Mouse (Mus musculus) forebrain, embryonic 11.5 days (tissue): ENCODE results near the gene Olfr54. TPM values are rescaled to one million over a fixed set of nuclear protein-coding genes. Genes with fewer than 3 reads are reported as not detected.
"Not testable (repeated sequence)": the region's sequence is repeated elsewhere in the genome, so short reads cannot be mapped to it uniquely, and the experiment has no call there.

Source experiments
- ATAC-seq: fragments of 200-750 bp; cut with Nextera tagmentation; replicated peaks from 2 replicates; pipeline ENCODE4 v1.8.0; 2017; ENCODE audit warnings: moderate TSS enrichment; ENCODE audit not compliant: low FRiP score
- DNase-seq: peaks from one replicate; pipeline ENCODE4 v3.0.0-alpha.2; 2017; ENCODE audit warnings: low spot score
- H3K27ac ChIP-seq: fragments of 300-500 bp; sonication (generic); 2 replicates; pipeline ENCODE4 v1.5.1; 2014; ENCODE audit warnings: low read depth, low read length
- H3K27me3 ChIP-seq: fragments of 300-500 bp; sonication (generic); 2 replicates; pipeline ENCODE4 v1.6.1; 2014; ENCODE audit warnings: mild to moderate bottlenecking, low read length, mixed read lengths; ENCODE audit not compliant: control insufficient read depth, insufficient read depth
- H3K36me3 ChIP-seq: fragments of 300-500 bp; sonication (generic); 2 replicates; pipeline ENCODE4 v1.6.1; 2014; ENCODE audit warnings: mild to moderate bottlenecking, low read length, moderate library complexity, mixed read lengths; ENCODE audit not compliant: control insufficient read depth, insufficient read depth
- H3K4me1 ChIP-seq: fragments of 300-500 bp; sonication (generic); replicated peaks from 2 replicates; pipeline ENCODE4 v1.6.1; 2014; ENCODE audit warnings: low read length, mixed read lengths; ENCODE audit not compliant: control insufficient read depth, insufficient read depth
- H3K4me2 ChIP-seq: fragments of 300-500 bp; sonication (generic); 2 replicates; pipeline ENCODE4 v1.6.1; 2014; ENCODE audit warnings: low read depth, mild to moderate bottlenecking, low read length, moderate library complexity, mixed read lengths; ENCODE audit not compliant: severe bottlenecking
- H3K4me3 ChIP-seq: fragments of 300-500 bp; sonication (generic); 2 replicates; pipeline ENCODE4 v1.5.1; 2014; ENCODE audit warnings: low read depth, low read length
- H3K9ac ChIP-seq: fragments of 300-500 bp; sonication (generic); 2 replicates; pipeline ENCODE4 v1.6.1; 2014; ENCODE audit warnings: low read length
- H3K9me3 ChIP-seq: fragments of 300-500 bp; sonication (generic); 2 replicates; pipeline ENCODE4 v1.6.1; 2016; ENCODE audit warnings: low read length, mixed read lengths; ENCODE audit not compliant: control insufficient read depth
- WGBS: fragments of 180-500 bp; shearing (Covaris S2); extraction: QIAGEN DNeasy Blood & Tissue Kit; methylation state at CpG from one replicate; pipeline ENCODE4 v1.1.7; 2014; 5-methylcytosine and 5-hydroxymethylcytosine counted together
- polyA plus RNA-seq: library from polyadenylated mRNA; unstranded; fragments of >200 nt; fragmentation: Nextera tagmentation; extraction: Ambion mirVana; gene quantifications from 2 replicates; pipeline ENCODE4 v1.2.1, GENCODE M21; 2014

Gene Olfr54
- polyA plus RNA-seq, 1 experiment from 2014 or later: not detected

- H3K4me1 ChIP-seq, H3K27ac ChIP-seq, H3K9me3 ChIP-seq, H3K4me3 ChIP-seq, H3K27me3 ChIP-seq, DNase-seq, H3K9ac ChIP-seq, H3K4me2 ChIP-seq, ATAC-seq, H3K36me3 ChIP-seq: not testable (repeated sequence)
- 83% methylated on average over 8 of the region's 8 CpGs for WGBS
These were observed 15.3 kb downstream of the Olfr54 start for GRCm38 (mm10) chr11:51029381-51029780.

DNA sequence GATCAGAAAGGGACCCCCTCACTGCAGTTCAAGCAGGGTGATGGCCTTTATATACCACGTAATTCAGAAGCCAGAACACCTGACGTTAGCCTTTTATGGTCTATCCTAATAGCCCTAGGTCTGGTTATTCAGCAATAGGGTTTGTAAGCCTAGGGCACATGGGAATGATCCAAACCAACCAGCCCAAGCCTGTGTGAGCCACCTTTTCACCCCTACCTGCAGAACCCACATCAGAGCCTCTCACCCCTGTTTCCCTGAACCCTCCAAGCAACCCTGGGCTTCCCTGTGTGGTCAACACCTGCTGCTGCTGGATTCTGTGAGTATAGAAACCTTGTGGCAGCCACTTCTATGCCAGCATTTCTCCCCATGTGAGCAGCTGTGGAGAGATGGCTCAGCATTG, 16.2 kb downstream of the Olfr54 start:
- Histone ChIP-seq H3K36me3 (no peaks in the 10 kb centered on the region), H3K9me3 (no peaks in the 10 kb centered on the region), H3K9ac (no peak overlapping the region), H3K4me2 (no peak overlapping the region), H3K27me3 (no peaks in the 10 kb centered on the region), H3K4me1 (no peaks in the 10 kb centered on the region), H3K27ac (no peak overlapping the region), H3K4me3 (no peak overlapping the region)
- DNase-seq (no peak), ATAC-seq (no peak)
- WGBS: 85% methylated on average over 2 of the region's 2 CpGs

DNA sequence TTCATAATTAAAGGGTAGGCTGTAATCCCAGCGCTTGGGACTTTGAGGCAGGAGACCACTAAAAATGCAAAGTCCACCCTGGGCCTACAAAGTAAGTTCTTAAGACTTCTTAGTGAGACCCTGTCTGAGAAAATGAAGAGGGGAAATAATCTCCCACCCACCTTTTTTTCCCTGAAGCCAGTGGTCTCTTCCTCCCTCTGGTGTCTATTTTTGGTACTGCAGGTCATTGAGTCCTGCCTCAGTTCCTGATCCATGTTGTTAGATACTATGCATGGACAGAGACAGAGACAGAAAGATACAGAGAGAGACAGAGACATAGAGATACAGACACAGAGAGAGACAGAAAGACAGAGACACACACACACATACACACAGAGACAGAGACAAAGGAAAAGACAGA, 18.8 kb downstream of the Olfr54 start:
- no peak overlapping the region for H3K9ac ChIP-seq
- H3K4me3 ChIP-seq: no peak overlapping the region
- H3K27ac ChIP-seq: no peak overlapping the region
- 13% methylated on average over 1 of the region's 1 CpGs for WGBS
- no peaks in the 10 kb centered on the region for H3K27me3 ChIP-seq
- ATAC-seq (no peak), DNase-seq (no peak)
- H3K4me1 ChIP-seq: no peaks in the 10 kb centered on the region
- no peaks in the 10 kb centered on the region for H3K36me3 ChIP-seq
- no peaks in the 10 kb centered on the region for H3K9me3 ChIP-seq
- H3K4me2 ChIP-seq: no peak overlapping the region

GRCm38 (mm10) chr11:51034141-51034540, 20.1 kb downstream of the Olfr54 start:
- DNase-seq, H3K4me2 ChIP-seq, ATAC-seq, H3K4me3 ChIP-seq, H3K4me1 ChIP-seq, H3K27me3 ChIP-seq, H3K9ac ChIP-seq, H3K36me3 ChIP-seq, H3K9me3 ChIP-seq, H3K27ac ChIP-seq: not testable (repeated sequence)

DNA sequence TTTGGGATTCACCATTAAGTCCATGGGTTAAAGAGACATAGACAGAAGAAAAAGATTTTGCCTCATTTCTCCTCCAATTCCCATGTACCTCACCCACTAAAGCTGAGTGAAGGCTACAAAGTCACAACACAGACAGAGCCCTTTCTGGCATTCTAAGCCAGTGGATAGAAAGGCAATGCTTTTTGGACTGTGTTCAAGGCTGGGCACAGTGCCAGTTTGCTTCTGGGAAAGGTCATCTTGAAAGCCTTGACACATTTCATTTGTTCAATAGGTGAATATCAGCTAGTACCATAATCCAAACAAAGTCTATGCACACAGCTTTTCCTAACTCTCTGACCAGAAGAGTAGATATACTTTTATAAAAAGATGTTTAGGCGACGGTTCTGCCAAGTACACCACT, 21.9 kb downstream of the Olfr54 start:
- H3K9ac ChIP-seq: no peak overlapping the region
- no peak overlapping the region for H3K4me2 ChIP-seq
- H3K36me3 ChIP-seq: no peaks in the 10 kb centered on the region
- WGBS: 91% methylated on average over 2 of the region's 2 CpGs
- no peak for ATAC-seq
- H3K27ac ChIP-seq: no peak overlapping the region
- H3K27me3 ChIP-seq: no peaks in the 10 kb centered on the region
- H3K4me1 ChIP-seq: no peaks in the 10 kb centered on the region
- no peak for DNase-seq
- no peaks in the 10 kb centered on the region for H3K9me3 ChIP-seq
- no peak overlapping the region for H3K4me3 ChIP-seq

DNA sequence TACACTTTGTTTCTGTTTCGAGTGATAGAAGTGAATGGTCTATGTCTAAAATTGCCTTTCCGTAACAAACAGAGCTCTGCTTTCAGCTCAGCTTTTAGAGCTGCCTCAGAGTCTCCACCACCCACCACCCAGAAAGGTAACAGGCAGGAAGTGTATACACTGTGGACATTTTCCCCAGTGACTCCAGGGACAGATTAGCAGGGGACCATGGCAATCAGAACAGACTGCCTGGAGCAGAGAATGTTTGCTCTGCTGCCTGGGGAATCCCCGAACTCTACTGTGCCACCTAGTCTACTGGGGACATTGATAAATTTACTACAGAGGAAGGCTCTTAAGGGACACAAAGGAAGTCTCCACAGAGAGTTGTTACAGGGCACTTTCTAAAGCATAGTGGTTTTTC, 30.7 kb downstream of the Olfr54 start:
- H3K27ac ChIP-seq, H3K27me3 ChIP-seq, H3K9me3 ChIP-seq, H3K4me2 ChIP-seq, H3K4me3 ChIP-seq, ATAC-seq, H3K36me3 ChIP-seq, H3K4me1 ChIP-seq, DNase-seq, H3K9ac ChIP-seq: not testable (repeated sequence)
- WGBS: 82% methylated on average over 3 of the region's 3 CpGs

- not testable (repeated sequence) for H3K9me3 ChIP-seq, H3K4me1 ChIP-seq, H3K27ac ChIP-seq, ATAC-seq, H3K4me3 ChIP-seq, H3K36me3 ChIP-seq, H3K9ac ChIP-seq, H3K4me2 ChIP-seq, DNase-seq, H3K27me3 ChIP-seq
- WGBS: 87% methylated on average over 3 of the region's 3 CpGs
These were observed 33.8 kb downstream of the Olfr54 start, which contains the start of gene Olfr1375 for GRCm38 (mm10) chr11:51047809-51048208. Gene Olfr1375, plus strand, starts transcription at chr11:51048109.

DNA sequence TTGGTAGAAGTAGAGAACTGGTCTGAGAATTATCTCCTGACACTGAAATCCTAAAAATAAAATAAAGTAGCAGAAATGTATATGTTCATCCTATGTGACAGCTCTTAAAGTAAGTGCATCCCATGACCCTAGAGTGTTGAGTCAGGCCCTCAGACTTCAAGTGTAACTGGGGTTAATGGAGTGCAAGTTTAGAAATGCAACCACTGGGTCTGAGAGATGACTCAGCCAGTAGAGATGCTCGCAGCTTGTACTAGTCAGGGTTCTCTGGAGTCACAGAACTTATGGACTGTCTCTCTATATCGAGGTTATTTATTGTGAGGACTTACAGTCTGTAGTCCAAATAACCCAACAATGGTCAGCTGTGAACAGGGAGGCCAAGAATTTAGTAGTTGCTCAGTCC, 37.6 kb downstream of the Olfr54 start:
- DNase-seq (no peak), ATAC-seq (no peak)
- Histone ChIP-seq H3K9ac (no peak overlapping the region), H3K4me1 (no peaks in the 10 kb centered on the region), H3K27ac (no peak overlapping the region), H3K4me3 (no peak overlapping the region), H3K4me2 (no peak overlapping the region), H3K27me3 (no peaks in the 10 kb centered on the region), H3K36me3 (no peaks in the 10 kb centered on the region), H3K9me3 (no peaks in the 10 kb centered on the region)
- whole genome bisulfite sequencing: 64% methylated on average over 2 of the region's 2 CpGs

- no peak for ATAC-seq
- H3K27ac ChIP-seq: no peak overlapping the region
- H3K4me3 ChIP-seq: no peak overlapping the region
- no peak overlapping the region for H3K9ac ChIP-seq
- 59% methylated on average over 3 of the region's 3 CpGs for WGBS
- H3K36me3 ChIP-seq: no peaks in the 10 kb centered on the region
- H3K9me3 ChIP-seq: no peaks in the 10 kb centered on the region
- no peak overlapping the region for H3K4me2 ChIP-seq
- DNase-seq: no peak
- no peaks in the 10 kb centered on the region for H3K4me1 ChIP-seq
- no peaks in the 10 kb centered on the region for H3K27me3 ChIP-seq
These were observed 39.2 kb downstream of the Olfr54 start for GRCm38 (mm10) chr11:51053230-51053629.
